Mouse (Mus musculus): ENCODE results near the gene Phf21a.

Gene Phf21a

GRCm38 (mm10) chr2:92240299-92240698 is 147.4 kb downstream of the Phf21a start:
- no peak for DNase-seq

- DNase-seq = no peak
These were observed 147.9 kb downstream of the Phf21a start for GRCm38 (mm10) chr2:92240816-92241215.

DNA sequence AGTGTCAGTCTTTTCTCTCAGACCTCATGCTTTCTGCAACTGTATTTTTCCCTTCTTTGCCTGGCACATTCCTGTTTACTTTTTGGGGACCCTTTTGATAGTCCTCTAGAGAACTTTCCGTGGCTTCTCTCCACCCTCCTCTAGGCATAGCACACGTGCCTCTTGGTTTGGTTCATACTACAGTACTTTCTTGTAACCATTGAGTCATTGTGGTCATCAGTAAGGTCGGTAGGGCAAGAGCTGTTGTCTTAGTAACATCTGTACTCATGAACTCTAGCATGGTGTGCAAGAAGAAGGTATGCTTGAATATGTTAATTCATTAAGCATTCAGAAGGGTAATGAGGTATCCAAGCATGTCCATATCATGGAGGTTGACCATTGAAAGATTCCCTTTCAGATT is 148.4 kb downstream of the Phf21a start:
- no peak for DNase-seq

DNA sequence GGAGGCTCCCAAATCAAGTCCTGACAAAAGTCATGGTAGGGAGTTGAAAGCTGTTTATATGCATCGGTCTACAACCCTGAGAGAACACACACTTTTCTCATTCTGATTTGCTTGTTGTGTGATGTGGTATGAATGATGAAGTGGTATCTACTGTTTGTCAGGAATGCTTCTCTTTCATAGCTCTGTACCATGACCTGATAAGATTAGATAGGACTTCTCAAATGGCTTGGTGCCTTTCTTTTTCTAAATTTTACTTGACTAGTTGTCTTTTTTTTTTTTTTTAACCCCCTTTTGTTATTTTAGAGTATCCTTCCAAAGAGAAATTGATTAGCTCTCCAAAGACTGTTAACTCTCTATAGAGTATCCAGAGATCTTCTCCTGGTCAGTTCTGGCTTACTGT is 153.2 kb downstream of the Phf21a start:
- no peak for DNase-seq

- DNase-seq = no peak
These were observed 154.8 kb downstream of the Phf21a start for GRCm38 (mm10) chr2:92247711-92248110.

DNA sequence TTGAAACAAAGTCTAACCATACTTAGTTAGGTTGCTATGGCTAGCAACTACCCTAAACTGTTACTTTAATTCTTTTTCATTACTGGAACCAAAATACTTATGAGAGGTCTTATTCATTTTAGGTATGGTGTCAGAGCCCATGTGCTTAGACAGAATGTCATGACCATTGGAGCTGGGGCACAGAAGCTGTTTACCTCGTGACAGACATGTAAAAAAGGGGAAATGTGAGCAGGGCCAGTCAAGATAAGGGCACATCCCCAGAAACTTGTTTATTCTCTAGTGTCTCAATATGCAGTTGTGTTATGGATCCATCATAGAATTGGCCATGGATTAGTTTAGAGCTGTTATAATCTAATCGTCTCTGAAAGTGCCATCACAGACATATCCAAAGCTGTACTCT is 157.6 kb downstream of the Phf21a start:
- DNase-seq = no peak

DNA sequence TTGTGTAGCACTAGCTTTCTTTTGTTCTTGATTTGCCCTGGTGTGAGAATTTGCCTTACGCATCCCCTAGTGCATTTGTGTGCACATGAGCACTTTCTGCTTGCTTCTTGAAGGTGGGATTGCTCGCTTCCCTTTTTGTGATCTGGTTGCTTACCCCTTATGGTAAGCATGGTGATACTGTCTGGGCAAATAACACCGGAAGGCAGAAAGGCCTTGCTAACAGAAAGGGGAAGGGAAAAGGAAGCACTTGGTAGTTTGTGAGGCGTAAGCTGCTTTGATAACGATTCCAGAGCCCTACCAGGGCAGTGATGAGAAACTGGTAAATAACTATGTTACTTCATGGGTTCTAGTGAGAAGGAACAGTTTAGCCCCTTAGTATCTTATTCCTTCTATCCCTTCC is 160.9 kb downstream of the Phf21a start:
- no peak for DNase-seq

GRCm38 (mm10) chr2:92256141-92256540 is 163.2 kb downstream of the Phf21a start:
- no peak for DNase-seq

GRCm38 (mm10) chr2:92257372-92257956 is 164.5 kb downstream of the Phf21a start:
- DNase-seq = no peak

DNA sequence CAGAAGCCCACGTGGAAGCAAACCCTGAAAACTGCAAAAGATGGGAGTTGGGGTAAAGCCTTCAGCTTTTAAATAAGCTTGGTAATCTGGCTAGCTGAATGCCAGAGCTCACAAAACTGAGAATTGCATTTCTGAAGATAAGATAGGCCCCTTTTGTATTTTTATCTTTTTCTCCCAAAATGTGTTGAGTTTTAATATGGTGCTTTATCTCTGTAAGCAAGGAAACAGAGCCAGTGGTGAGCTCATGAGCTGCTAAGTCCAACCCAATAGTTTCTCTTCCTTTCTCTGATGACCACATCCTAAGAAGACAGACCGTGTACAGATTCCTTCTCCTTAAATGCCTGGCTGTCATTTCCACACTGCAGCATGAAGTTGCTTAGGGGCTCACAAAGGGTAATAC is 167.0 kb downstream of the Phf21a start:
- DNase-seq = no peak

DNA sequence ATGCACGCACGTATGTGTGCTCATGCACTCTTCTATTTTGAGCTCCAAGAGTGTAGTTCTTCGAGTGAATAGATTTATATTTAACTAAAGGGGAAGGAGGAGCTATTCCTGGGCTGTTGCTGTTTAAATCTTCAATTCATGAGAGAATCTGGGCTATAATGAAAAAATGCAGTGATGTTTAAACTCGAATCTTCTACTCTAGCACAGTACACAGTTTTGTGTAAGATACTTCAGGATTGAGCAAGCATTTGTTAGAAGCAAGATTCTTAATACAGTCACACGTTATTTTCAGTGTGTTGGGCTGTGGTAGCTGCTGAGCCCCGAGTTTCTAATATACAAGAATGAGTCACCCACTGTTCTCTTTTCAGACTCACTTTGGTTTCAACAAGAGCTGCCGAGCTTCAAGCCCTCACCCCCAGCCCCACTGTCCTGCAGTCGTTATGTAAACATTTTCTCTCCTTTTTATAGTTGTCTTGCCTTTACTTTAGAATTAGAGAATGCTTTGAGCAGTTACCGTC is 173.2 kb downstream of the Phf21a start:
- no peak for DNase-seq

DNA sequence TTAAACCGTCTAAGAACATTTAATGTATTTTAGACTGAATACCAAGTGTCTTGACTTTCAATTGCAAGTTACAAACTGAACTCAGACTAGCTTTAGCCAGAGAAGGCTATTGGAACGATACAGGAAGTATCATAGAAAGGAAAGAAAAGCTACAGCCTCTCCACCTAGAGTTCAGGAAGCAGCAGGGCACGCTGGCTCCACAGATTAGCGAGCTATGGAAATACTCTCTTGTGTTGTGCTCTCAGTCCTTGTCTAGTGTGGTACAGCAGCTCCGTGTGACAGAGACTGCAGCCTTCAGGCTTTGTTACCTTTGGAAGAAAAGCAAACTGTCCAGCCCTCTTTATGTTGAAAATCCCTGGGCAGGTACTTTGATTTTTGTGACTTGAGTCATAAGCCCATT is 176.3 kb downstream of the Phf21a start:
- no peak for DNase-seq

GRCm38 (mm10) chr2:92272510-92272909 is 179.6 kb downstream of the Phf21a start:
- DNase-seq = no peak

DNA sequence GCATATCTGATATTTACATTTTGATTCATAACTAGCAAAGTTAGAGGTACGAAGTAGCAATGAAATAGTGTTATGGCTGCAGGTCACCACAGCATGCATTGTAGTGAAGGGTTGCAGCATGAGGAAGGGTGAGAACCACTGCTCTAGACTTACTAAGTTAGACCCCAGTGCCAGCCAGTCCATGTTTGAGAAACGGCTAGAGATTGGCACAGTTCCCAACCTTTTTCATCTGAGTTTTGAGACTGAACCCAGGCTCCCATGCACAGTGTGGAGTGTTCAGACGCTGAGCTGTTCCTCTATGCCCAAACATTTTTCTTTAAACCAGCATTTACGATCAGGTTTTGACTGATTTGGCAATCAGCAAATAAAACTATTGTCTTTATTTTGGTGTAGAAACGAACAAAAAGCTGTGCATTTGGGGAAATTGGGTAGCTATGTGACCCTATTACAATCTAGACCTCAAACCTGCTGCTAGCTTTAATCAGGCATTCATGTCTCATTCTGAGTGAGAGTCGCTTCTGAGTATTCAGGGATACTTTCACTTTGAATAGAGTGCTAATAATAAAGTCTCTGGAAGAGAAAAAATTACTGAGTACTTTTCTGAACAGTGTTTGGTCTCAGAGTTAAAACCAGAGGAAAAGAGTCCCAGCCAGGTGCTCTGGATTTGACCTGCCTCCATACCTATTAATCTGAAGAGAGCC is 180.3 kb downstream of the Phf21a start:
- DNase-seq = no peak

GRCm38 (mm10) chr2:92273802-92274183 is 180.9 kb downstream of the Phf21a start:
- DNase-seq = no peak

- DNase-seq = no peak
These were observed 184.9 kb downstream of the Phf21a start for GRCm38 (mm10) chr2:92277787-92278186.

DNA sequence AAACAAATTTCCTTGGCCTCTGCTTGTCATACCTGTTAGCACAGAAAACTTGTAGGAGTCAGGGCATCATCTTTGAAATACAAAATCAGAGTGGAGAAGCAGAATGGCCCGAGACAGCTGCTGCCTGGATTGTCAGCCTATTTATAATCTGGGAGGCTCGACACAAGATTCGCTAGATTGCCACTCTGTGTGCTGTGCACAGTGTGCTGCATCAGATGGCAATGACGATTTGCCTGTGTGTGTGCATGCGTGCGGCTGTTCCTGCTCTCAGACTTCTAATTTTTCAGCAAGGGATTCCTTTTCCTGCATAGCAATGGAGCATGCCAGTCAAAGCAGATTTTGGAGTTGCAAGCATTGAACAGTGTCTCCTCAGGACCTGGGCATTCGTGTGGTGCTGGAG is 185.7 kb downstream of the Phf21a start:
- DNase-seq = no peak

- no peak for DNase-seq
These were observed 186.5 kb downstream of the Phf21a start for GRCm38 (mm10) chr2:92279398-92279797.

DNA sequence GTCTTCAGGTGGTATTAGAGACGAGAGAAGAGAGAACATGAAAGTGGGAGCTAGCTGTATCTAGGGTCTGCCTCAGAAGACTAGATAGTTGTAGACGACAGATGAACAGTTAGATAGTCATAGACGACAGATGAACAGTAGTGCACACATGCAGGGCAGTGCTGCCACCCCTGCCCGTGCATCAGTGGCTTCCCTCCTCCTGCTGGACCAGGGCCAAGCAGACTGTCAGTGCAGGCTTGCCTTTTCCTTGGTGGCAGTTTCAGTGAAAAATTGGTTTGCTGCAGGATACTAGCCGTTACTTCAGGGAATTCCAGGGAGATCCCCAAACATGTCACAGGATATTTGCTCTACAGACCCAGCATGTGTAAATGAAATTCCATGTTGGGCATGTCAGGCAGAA is 192.7 kb downstream of the Phf21a start:
- no peak for DNase-seq

DNA sequence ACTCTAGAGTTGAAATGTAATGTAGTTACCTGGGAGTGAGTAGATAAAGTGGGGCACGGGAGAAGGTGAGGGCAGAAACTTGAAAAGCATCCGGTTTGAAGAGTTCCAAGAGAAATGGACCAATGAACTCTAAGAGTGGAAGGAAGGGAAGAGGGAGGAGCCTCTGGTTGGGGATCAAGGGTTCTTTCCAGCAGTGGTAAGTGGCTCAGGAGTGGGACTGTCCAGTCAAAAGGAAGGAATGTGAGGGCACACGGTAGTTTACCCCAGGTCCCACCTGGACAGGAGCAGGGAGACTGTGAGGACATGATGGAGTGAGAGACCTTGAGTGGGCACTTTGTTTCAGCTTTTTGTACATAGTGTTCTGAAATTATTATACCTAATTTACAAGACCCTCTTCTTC is 196.4 kb downstream of the Phf21a start:
- DNase-seq = peak; percentile 11

GRCm38 (mm10) chr2:92291526-92291925 is 198.6 kb downstream of the Phf21a start:
- DNase-seq = no peak

GRCm38 (mm10) chr2:92296402-92296801 is 203.5 kb downstream of the Phf21a start:
- peak; percentile 88 for DNase-seq

DNA sequence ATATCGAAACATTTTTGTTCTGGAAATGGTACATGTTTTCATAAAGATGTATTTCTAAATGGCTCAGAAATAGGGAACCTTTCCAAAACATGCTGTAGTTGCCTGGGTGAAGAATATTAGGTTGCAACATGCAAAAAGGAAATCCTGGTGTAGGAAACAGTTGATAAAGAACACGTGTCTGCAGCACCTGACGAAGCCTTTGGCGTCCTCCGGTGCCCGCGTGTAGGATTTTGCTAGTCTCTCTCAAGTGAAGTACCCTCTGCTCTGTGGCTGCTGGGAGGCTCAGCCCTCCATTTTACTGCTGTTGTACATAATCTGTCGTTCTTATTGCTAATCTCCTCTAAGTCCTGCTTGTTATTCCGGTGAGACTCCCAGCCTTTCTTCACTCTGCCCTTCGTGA is 207.0 kb downstream of the Phf21a start:
- no peak for DNase-seq

DNA sequence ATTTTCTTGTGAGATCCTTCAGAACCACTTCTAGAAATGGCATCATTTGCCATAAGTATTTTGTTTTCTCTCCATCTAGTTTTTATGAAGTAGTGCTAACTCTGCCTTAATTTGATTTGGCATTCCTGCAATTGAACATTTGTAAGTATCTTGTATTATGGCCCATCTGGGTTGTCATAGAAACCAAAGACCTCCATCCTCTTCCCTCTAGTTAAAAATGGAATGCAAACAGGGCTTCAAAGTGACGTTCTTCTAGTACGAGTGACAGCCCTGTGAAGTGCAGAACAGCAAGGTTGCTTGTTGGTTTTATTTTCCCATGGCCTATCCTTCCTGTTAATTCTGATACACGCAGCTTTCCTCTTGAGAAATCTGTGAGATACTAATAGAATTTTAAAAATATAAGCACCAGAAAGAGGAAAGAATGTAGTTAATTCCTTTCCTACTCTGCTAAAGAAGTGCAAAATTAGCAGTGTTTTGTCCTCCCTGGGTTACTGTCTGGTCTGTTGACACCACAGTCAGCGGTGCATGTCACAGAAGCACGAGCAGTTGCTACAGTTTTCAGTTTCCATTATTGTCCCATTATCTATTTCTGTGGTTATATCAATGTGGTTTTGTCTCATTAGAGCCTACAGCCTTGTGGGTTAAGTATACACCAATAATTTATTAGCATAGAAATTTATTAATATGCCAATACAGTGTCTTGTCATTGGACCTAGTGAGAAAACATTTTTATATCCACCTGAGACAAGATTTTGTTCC is 209.1 kb downstream of the Phf21a start:
- no peak for DNase-seq
